Mouse (Mus musculus) forebrain, embryonic 16.5 days (tissue): ENCODE data around the gene Ace2. TPM values are rescaled to one million over a fixed set of nuclear protein-coding genes. Genes with fewer than 3 reads are reported as not detected.

ENCODE experiments used
- ATAC-seq: fragments of 200-750 bp; cut with Nextera tagmentation; 2 replicates; pipeline ENCODE4 v1.8.0; 2017; ENCODE audit warnings: mild to moderate bottlenecking, moderate library complexity
- H3K27ac ChIP-seq: fragments of 300-500 bp; sonication (generic); 2 replicates; pipeline ENCODE4 v1.5.1; 2014; ENCODE audit warnings: low read length, control low read depth
- H3K27me3 ChIP-seq: fragments of 300-500 bp; sonication (generic); replicated peaks from 2 replicates; pipeline ENCODE4 v1.6.1; 2014; ENCODE audit warnings: low read length; ENCODE audit not compliant: control insufficient read depth, insufficient read depth
- H3K36me3 ChIP-seq: fragments of 300-500 bp; sonication (generic); 2 replicates; pipeline ENCODE4 v1.6.1; 2014; ENCODE audit not compliant: control insufficient read depth, insufficient read depth
- H3K4me1 ChIP-seq: fragments of 300-500 bp; sonication (generic); replicated peaks from 2 replicates; pipeline ENCODE4 v1.6.1; 2014; ENCODE audit warnings: low read length; ENCODE audit not compliant: control insufficient read depth, insufficient read depth
- H3K4me2 ChIP-seq: fragments of 300-500 bp; sonication (generic); 2 replicates; pipeline ENCODE4 v1.6.1; 2014; ENCODE audit warnings: mild to moderate bottlenecking, low read length, control low read depth
- H3K4me3 ChIP-seq: fragments of 300-500 bp; sonication (generic); replicated peaks from 2 replicates; pipeline ENCODE4 v1.5.1; 2014; ENCODE audit warnings: mild to moderate bottlenecking, low read length, control low read depth
- H3K9ac ChIP-seq: fragments of 300-500 bp; sonication (generic); replicated peaks from 2 replicates; pipeline ENCODE4 v1.6.1; 2014; ENCODE audit warnings: low read depth, low read length, control low read depth
- H3K9me3 ChIP-seq: fragments of 300-500 bp; sonication (generic); 2 replicates; pipeline ENCODE4 v1.6.1; 2016; ENCODE audit warnings: low read length; ENCODE audit not compliant: control insufficient read depth
- WGBS: fragments of 180-500 bp; shearing (Covaris S2); extraction: QIAGEN DNeasy Blood & Tissue Kit; methylation state at CpG from one replicate; pipeline ENCODE4 v1.1.7; 2014; 5-methylcytosine and 5-hydroxymethylcytosine counted together
- polyA plus RNA-seq: library from polyadenylated mRNA; unstranded; fragments of >200 nt; fragmentation: Nextera tagmentation; extraction: Ambion mirVana; gene quantifications from 2 replicates; pipeline ENCODE4 v1.2.1, GENCODE M21; 2015

Gene Ace2
- polyA plus RNA-seq = 0.32 TPM in 1 of 2 replicates, not detected in the other

- no peaks in the 10 kb centered on the region for H3K4me1 ChIP-seq
- H3K27ac ChIP-seq = no peak within 1 kb of the TSS
- H3K4me3 ChIP-seq = no peak within 1 kb of the TSS
- H3K9me3 ChIP-seq = no peaks in the 10 kb centered on the region
- WGBS = 95% methylated on average over 2 of the region's 2 CpGs
- no peak within 1 kb of the TSS for H3K9ac ChIP-seq
- no peak within 1 kb of the TSS for H3K4me2 ChIP-seq
- no peaks in the 10 kb centered on the region for H3K27me3 ChIP-seq
- ATAC-seq = no peak
- H3K36me3 ChIP-seq = no peaks in the 10 kb centered on the region
Observed at GRCm38 (mm10) chrX:164139032-164139431, at the start of gene Ace2. Ace2 (plus strand) TSS chrX:164139332.

- H3K4me1 ChIP-seq = no peaks in the 10 kb centered on the region
- 61% methylated on average over 11 of the region's 11 CpGs for WGBS
- H3K27ac ChIP-seq = no peak overlapping the region
- no peak overlapping the region for H3K9ac ChIP-seq
- H3K4me3 ChIP-seq = no peak overlapping the region
- peaks cover 2% of the 10 kb centered on the region; the same call in 1 of the 2 replicates for H3K27me3 ChIP-seq
- no peaks in the 10 kb centered on the region for H3K9me3 ChIP-seq
- H3K36me3 ChIP-seq = no peaks in the 10 kb centered on the region
- no peak overlapping the region for H3K4me2 ChIP-seq
- no peak for ATAC-seq
Observed at GRCm38 (mm10) chrX:164089916-164090315, 49.2 kb upstream of the Ace2 start.

- H3K27me3 ChIP-seq = peaks cover 2% of the 10 kb centered on the region; the same call in 1 of the 2 replicates
- H3K4me2 ChIP-seq = no peak overlapping the region
- no peaks in the 10 kb centered on the region for H3K36me3 ChIP-seq
- 54% methylated on average over 7 of the region's 7 CpGs for WGBS
- no peak overlapping the region for H3K4me3 ChIP-seq
- H3K9ac ChIP-seq = no peak overlapping the region
- ATAC-seq = no peak
- H3K27ac ChIP-seq = no peak overlapping the region
- H3K9me3 ChIP-seq = no peaks in the 10 kb centered on the region
- no peaks in the 10 kb centered on the region for H3K4me1 ChIP-seq
Observed at GRCm38 (mm10) chrX:164092300-164093169, 46.6 kb upstream of the Ace2 start.

GRCm38 (mm10) chrX:164093435-164093834 lies 45.7 kb upstream of the Ace2 start:
- H3K4me3 ChIP-seq = no peak overlapping the region
- no peak overlapping the region for H3K27ac ChIP-seq
- 82% methylated on average over 5 of the region's 5 CpGs for WGBS
- peaks cover 2% of the 10 kb centered on the region; the same call in 1 of the 2 replicates for H3K27me3 ChIP-seq
- no peaks in the 10 kb centered on the region for H3K9me3 ChIP-seq
- H3K36me3 ChIP-seq = no peaks in the 10 kb centered on the region
- no peak for ATAC-seq
- H3K4me2 ChIP-seq = no peak overlapping the region
- H3K9ac ChIP-seq = no peak overlapping the region
- H3K4me1 ChIP-seq = no peaks in the 10 kb centered on the region

- H3K9ac ChIP-seq = no peak overlapping the region
- no peak for ATAC-seq
- H3K4me1 ChIP-seq = no peaks in the 10 kb centered on the region
- peaks cover 2% of the 10 kb centered on the region; the same call in 1 of the 2 replicates for H3K27me3 ChIP-seq
- H3K27ac ChIP-seq = no peak overlapping the region
- WGBS = 84% methylated on average over 2 of the region's 2 CpGs
- no peak overlapping the region for H3K4me3 ChIP-seq
- no peak overlapping the region for H3K4me2 ChIP-seq
- H3K9me3 ChIP-seq = no peaks in the 10 kb centered on the region
- no peaks in the 10 kb centered on the region for H3K36me3 ChIP-seq
Observed at GRCm38 (mm10) chrX:164095838-164096237, 43.3 kb upstream of the Ace2 start.

- Histone ChIP-seq H3K9me3 (no peaks in the 10 kb centered on the region), H3K9ac (no peak overlapping the region), H3K4me2 (no peak overlapping the region), H3K27ac (no peak overlapping the region), H3K4me3 (no peak overlapping the region), H3K36me3 (no peaks in the 10 kb centered on the region), H3K27me3 (no peaks in the 10 kb centered on the region), H3K4me1 (no peaks in the 10 kb centered on the region)
- no peak for ATAC-seq
Observed at GRCm38 (mm10) chrX:164101483-164101882, 37.6 kb upstream of the Ace2 start.

GRCm38 (mm10) chrX:164102198-164102597 lies 36.9 kb upstream of the Ace2 start:
- H3K27ac ChIP-seq = no peak overlapping the region
- no peaks in the 10 kb centered on the region for H3K4me1 ChIP-seq
- H3K36me3 ChIP-seq = no peaks in the 10 kb centered on the region
- no peak overlapping the region for H3K4me3 ChIP-seq
- WGBS = 85% methylated on average over 7 of the region's 7 CpGs
- ATAC-seq = no peak
- no peak overlapping the region for H3K9ac ChIP-seq
- no peaks in the 10 kb centered on the region; the same call in 1 of the 2 replicates for H3K27me3 ChIP-seq
- H3K4me2 ChIP-seq = no peak overlapping the region
- no peaks in the 10 kb centered on the region for H3K9me3 ChIP-seq

- 68% methylated on average over 6 of the region's 6 CpGs for WGBS
- Histone ChIP-seq H3K9ac (no peak overlapping the region), H3K9me3 (no peaks in the 10 kb centered on the region), H3K4me3 (no peak overlapping the region), H3K27ac (no peak overlapping the region), H3K36me3 (no peaks in the 10 kb centered on the region), H3K27me3 (no peaks in the 10 kb centered on the region; the same call in 1 of the 2 replicates), H3K4me2 (no peak overlapping the region), H3K4me1 (no peaks in the 10 kb centered on the region)
- 0 out of 2 replicates have a peak, but pooled peaks have one; percentile 43 for ATAC-seq
Observed at GRCm38 (mm10) chrX:164102656-164103055, 36.5 kb upstream of the Ace2 start.

GRCm38 (mm10) chrX:164111146-164111545 lies 28.0 kb upstream of the Ace2 start:
- Histone ChIP-seq H3K9me3 (no peaks in the 10 kb centered on the region), H3K4me3 (no peak overlapping the region), H3K27me3 (no peaks in the 10 kb centered on the region; the same call in 1 of the 2 replicates), H3K4me2 (no peak overlapping the region), H3K36me3 (no peaks in the 10 kb centered on the region), H3K9ac (no peak overlapping the region), H3K27ac (no peak overlapping the region), H3K4me1 (no peaks in the 10 kb centered on the region)
- WGBS = 70% methylated on average over 3 of the region's 3 CpGs
- no peak for ATAC-seq
